Mouse (Mus musculus) gastrocnemius, postnatal 14 days (tissue): Measurements from ENCODE around the gene Sh2d3c. TPM values are rescaled to one million over a fixed set of nuclear protein-coding genes. Genes with fewer than 3 reads are reported as not detected.
A peak's percentile ranks its signal among the peaks of the same experiment; 100 is the strongest.

ENCODE experiments used
- DNase-seq: peaks from one replicate; pipeline ENCODE4 v3.0.0; 2021; ENCODE audit warnings: mixed read lengths
- intact Hi-C: fragments of 180-260 bp; cut with DNase I; formaldehyde crosslinking; loops from one replicate; pipeline ENCODE4 v1.15.1; 2025; ENCODE audit warnings: low total_unique reads
- total RNA-seq, 2 experiments: library from RNA; stranded (reverse); gene quantifications; 2 replicates each; pipeline ENCODE4 v1.2.3; 2021

The Sh2d3c gene
- total RNA-seq, 2 experiments from 2014 or later = 10.2 to 16.1 TPM

DNA sequence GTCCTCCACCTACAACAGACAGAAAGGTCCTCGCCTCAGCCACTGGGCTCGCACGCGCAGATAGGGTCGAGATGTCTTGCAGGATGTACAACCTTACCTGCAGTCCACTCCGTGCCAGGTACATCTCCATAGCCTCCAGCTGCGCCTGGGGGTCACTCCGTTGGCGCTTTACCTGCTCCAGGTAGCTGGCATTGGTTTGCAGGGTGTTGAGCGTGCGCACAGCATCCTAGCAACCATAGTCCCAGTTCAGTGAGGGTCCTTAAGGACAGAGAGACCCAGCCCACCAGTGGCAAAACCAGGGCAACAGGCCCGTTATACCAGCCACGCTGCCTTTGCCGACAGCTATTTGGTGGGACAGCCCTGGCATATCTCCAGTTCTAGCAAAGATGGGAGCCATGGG lies 28.4 kb upstream of the Sh2d3c start:
- no peak for DNase-seq
- intact Hi-C loops = no loop called here

DNA sequence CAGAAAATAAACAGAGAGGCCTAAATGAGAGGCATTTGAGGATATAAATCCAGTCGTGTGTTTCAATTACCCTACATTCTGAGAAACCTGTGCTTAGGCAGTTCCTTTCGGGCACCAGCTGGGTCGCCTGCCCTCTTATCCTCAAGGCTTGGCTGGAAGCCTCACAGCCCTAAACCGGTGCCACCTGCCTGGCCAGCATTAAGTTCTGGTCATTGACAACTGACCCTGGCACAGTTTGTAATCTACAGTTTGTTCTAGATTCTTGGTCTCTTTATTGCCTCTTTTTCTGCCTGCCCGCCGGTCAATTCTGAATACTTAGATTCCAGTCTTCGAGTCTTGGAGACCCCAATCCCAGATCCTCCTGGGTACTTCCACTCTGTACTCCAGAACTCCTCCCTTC lies 27.6 kb upstream of the Sh2d3c start:
- intact Hi-C loops = no loop called here
- peak; percentile 21 for DNase-seq

GRCm38 (mm10) chr2:32693823-32694411 lies 26.9 kb upstream of the Sh2d3c start:
- intact Hi-C loops = no loop called here
- DNase-seq = peak; percentile 96

DNA sequence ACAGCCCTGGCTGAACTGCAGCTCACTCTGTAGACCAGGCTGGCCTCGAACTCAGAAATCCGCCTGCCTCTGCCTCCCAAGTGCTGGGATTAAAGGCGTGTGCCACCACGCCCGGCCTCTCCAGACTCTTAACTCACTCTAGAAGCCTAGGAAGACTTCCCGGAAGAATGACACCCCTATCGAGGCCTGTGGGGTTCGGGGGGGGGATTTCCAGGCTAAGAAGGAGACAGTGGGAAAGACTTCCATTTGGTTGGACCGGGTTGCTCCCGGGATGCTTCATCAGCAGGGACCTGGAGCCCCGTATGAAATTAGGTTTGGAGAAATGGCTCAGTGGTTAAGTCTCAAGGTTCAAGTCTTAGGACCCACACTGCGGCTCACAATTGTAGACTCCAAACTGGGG lies 26.2 kb upstream of the Sh2d3c start:
- intact Hi-C loops = no loop called here
- peak; percentile 4 for DNase-seq

DNA sequence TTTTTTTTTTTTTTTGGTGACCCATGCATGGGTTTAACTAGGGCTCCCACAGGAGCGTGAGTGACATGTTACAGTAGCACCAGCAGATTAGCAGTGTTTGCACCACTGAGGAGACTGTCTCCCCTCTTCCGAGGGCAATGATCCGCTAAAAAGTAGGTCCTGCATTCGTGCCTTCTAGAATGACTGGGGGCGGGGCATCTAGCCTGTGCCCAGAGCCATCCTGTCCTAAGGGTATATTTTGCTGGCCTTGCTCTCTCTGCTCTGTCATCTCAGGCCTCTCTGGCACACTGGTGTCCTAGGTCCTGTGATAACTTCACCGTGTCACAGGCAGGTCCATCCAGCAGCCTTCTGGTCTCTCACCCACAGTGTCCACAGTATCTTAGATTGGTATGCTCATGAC lies 21.2 kb upstream of the Sh2d3c start:
- intact Hi-C loops = no loop called here
- DNase-seq = no peak

- no peak for DNase-seq
- intact Hi-C loops = no loop called here
Measured at GRCm38 (mm10) chr2:32700966-32701743, 19.7 kb upstream of the Sh2d3c start.

GRCm38 (mm10) chr2:32703046-32703445 lies 17.8 kb upstream of the Sh2d3c start:
- no peak for DNase-seq
- intact Hi-C loops = no loop called here

GRCm38 (mm10) chr2:32704021-32704421 lies 16.8 kb upstream of the Sh2d3c start, which contains the start of gene Fpgs:
Gene Fpgs (minus strand): TSS chr2:32704145.
- no peak for DNase-seq
- intact Hi-C loops = no loop called here

- intact Hi-C loops = no loop called here
- no peak for DNase-seq
Measured at GRCm38 (mm10) chr2:32705018-32705417, 15.8 kb upstream of the Sh2d3c start.

- intact Hi-C loops = no loop called here
- DNase-seq = no peak
Measured at GRCm38 (mm10) chr2:32706971-32707370, 13.9 kb upstream of the Sh2d3c start.

DNA sequence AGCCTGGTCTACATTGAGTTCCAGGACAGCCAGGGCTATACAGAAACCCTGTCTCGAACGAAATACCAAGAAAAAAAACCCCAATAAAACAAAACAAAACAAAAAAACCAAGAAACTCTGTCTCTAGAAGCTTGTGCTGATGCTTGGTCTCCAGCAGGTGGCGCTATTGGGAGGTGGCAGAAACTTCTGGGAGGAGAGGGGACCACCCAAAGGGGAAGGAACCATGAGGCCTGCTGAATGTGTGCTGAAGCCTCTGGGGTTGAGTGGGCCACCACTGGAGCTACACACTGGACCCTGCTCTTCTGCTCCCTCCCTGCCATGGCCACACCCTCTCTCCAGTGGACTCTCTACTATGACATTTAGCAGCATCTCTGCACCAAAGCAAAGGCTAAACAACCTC lies 12.2 kb upstream of the Sh2d3c start:
- DNase-seq = peak; percentile 72
- intact Hi-C loops = no loop called here

DNA sequence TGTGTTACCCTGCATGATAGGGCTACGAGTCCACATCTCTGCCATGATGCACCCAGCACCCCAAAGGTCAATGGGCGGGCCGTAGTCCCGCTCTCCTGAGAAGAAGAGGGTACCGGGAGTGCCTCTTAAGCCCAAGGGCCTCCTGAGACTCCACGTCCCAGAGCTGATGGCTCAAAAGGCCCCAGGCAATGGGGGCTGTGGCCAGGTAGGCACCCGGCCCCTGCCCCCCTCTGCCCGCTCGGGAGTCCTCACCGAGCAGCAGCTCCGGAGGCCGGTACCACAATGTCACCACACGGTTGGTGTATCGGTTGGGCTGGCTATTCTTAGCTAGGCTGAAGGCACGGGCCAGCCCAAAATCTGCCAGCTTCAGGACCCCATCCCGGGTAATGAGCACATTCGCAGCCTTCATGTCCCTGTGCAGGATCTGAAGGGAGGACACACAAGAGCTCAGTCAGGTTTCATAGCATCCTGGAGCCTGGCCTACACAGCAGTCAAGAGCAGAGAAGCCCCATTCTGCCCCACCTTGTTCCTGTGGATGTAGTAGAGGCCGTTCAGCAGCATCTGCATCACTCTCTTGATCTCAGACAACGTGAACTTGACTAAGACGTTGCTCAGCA lies 11.2 kb upstream of the Sh2d3c start:
- no peak for DNase-seq
- intact Hi-C loops = loop anchor here (2.0 kb wide), 1 partner anchor 13 kb away; no protein-coding TSS in a partner anchor

GRCm38 (mm10) chr2:32710425-32710824 lies 10.4 kb upstream of the Sh2d3c start:
- intact Hi-C loops = loop anchor here (2.0 kb wide), 1 partner anchor 14 kb away; no protein-coding TSS in a partner anchor
- no peak for DNase-seq

DNA sequence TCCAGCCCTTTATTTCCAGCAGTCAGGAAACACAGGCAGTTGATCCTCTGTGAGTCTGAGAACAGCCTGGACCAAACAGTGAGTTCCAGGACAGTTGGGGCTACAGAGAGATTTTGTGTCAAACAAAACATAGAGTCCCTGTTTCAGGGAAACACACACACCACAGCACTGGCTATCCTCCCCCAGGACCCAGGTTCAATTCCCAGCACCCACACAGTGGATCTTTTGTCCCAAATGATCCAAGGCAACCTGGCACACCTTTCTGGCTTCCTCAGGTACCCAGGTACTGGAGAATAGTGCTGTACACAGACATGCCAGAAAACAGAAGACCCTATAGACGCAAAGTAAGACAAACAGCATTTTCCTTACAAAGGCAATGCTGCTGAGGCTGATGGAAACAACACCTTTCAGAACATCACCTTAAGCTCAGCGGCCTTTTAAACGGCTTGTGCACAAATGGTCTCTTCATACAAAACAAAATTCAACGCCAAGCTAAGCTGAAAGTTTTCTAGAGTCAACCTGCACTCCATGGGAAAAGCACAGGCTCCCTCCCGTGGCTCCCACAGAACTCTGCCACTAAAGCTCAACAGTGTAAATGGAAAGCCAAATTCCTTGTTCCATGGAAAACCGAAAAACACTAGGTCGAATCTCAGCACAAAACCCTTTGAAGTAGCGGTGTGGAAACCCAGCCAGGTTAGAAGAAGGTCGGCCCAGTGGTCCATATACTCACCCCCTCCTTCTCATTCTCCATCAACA lies 9.4 kb upstream of the Sh2d3c start:
- intact Hi-C loops = loop anchor here (2.0 kb wide), 1 partner anchor 15 kb away; no protein-coding TSS in a partner anchor
- DNase-seq = no peak

GRCm38 (mm10) chr2:32712108-32712551 lies 8.7 kb upstream of the Sh2d3c start:
- intact Hi-C loops = no loop called here
- peak; percentile 77 for DNase-seq

DNA sequence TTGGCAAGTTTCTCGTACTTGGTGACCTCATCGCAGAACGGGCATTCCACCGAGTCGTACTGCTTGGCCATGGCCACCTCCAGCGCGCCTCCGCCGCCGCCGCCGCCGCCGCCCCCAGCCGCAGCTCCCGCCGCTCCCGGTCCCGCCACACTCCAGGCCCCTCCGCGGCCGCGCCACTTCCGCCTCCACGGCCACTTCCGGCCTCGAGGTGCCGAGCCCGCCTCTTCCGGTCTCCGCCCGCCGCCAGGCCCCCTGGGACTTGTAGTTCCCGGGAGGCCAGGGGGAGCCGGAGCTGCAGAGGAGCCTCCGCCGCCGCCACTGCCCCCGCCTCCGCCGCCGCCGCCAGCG lies 8.3 kb upstream of the Sh2d3c start:
- DNase-seq = peak; percentile 95
- intact Hi-C loops = no loop called here

GRCm38 (mm10) chr2:32712934-32713817 lies 7.7 kb upstream of the Sh2d3c start, which contains the start of gene Cdk9:
Gene Cdk9 (minus strand): TSS chr2:32713076.
- peak; percentile 93 for DNase-seq
- intact Hi-C loops = no loop called here

- intact Hi-C loops = loop anchor here (2.0 kb wide), 1 partner anchor 40 kb away; no protein-coding TSS in a partner anchor
- no peak for DNase-seq
Measured at GRCm38 (mm10) chr2:32714117-32714986, 6.5 kb upstream of the Sh2d3c start.
